Comparison of ENCODE assay signal across 32 mouse cellular contexts in the genomic region with DNA sequence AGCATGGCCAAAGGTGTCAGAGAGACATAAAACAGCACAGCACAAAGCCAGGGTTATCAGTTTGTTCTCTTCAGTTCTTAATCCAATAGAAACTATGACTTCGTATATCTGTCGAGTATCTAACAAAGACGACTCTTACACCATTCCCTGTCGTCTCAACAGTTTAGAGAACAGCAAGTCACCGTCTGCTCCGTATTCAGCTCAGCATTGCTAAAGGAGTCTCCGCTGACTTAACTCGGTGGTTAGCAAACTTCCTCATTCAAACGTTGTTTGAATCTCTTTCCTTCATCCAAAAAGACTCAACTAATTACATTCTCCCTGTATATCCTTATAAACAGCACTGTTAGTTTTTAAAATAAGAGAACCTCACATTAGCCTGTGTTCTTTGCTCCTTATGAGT.
"Had no signal": no experiment of that assay in that cellular context is flagged by ENCODE, and none has a peak within 500 bp of the region (broad histone marks: within the 10 kb centered on the region; RNA-seq: fewer than 3 reads in every experiment).

No protein-coding gene starts in this region.

- H3K4me3 ChIP-seq: limb, embryonic 10.5 days; limb, embryonic 12.5 days; limb, embryonic 13.5 days; limb, embryonic 15.5 days; liver, embryonic 12.5 days; liver, embryonic 13.5 days; liver, embryonic 15.5 days; lung, embryonic 15.5 days; megakaryocyte, embryonic 14.5 days; midbrain, embryonic 10.5 days; midbrain, embryonic 12.5 days; midbrain, embryonic 13.5 days; midbrain, embryonic 15.5 days; myocyte; neural tube, embryonic 12.5 days; neural tube, embryonic 13.5 days had no signal

- ATAC-seq: liver, embryonic 12.5 days; liver, postnatal 0 days; midbrain, embryonic 13.5 days; midbrain, embryonic 15.5 days; midbrain, embryonic 16.5 days had no signal

- H3K27ac ChIP-seq: limb, embryonic 10.5 days; limb, embryonic 12.5 days; limb, embryonic 13.5 days; limb, embryonic 15.5 days; liver, embryonic 12.5 days; liver, embryonic 13.5 days; liver, embryonic 14.5 days; liver, embryonic 15.5 days; lung, embryonic 15.5 days; macrophage; midbrain, embryonic 10.5 days; midbrain, embryonic 12.5 days; midbrain, embryonic 13.5 days; midbrain, embryonic 15.5 days; neural tube, embryonic 12.5 days; neural tube, embryonic 13.5 days had no signal

- DNase-seq: left cerebral cortex, postnatal 4 days; liver; liver, embryonic 13.5 days; liver, postnatal 0 days; lung, adult 18-20 months; lung, adult 2 months; lung, embryonic 14.5 days; lung, postnatal 10 days; lung, postnatal 14 days; lung, postnatal 36 days; lung, postnatal 4 days; midbrain, embryonic 14.5 days had no signal

- H3K4me2 ChIP-seq: limb, embryonic 12.5 days; limb, embryonic 13.5 days; limb, embryonic 15.5 days; liver, embryonic 11.5 days; liver, embryonic 12.5 days; liver, embryonic 13.5 days; liver, embryonic 15.5 days; lung, embryonic 14.5 days; lung, embryonic 15.5 days; midbrain, embryonic 11.5 days; midbrain, embryonic 12.5 days; midbrain, embryonic 13.5 days; midbrain, embryonic 15.5 days; neural tube, embryonic 12.5 days; neural tube, embryonic 13.5 days had no signal

- H3K9ac ChIP-seq: limb, embryonic 12.5 days; limb, embryonic 13.5 days; limb, embryonic 15.5 days; liver, embryonic 12.5 days; liver, embryonic 13.5 days; liver, embryonic 14.5 days; liver, embryonic 15.5 days; liver, postnatal 0 days; lung, embryonic 14.5 days; lung, embryonic 15.5 days; midbrain, embryonic 12.5 days; midbrain, embryonic 13.5 days; midbrain, embryonic 15.5 days; neural tube, embryonic 12.5 days; neural tube, embryonic 13.5 days had no signal

- H3K9me3 ChIP-seq: limb, embryonic 10.5 days; limb, embryonic 12.5 days; limb, embryonic 13.5 days; limb, embryonic 15.5 days; liver, embryonic 12.5 days; liver, embryonic 13.5 days; liver, embryonic 15.5 days; lung, embryonic 15.5 days; midbrain, embryonic 10.5 days; midbrain, embryonic 12.5 days; midbrain, embryonic 13.5 days; midbrain, embryonic 15.5 days; neural tube, embryonic 12.5 days; neural tube, embryonic 13.5 days had no signal

- H3K27me3 ChIP-seq: limb, embryonic 12.5 days; limb, embryonic 13.5 days; limb, embryonic 15.5 days; liver, embryonic 12.5 days; liver, embryonic 13.5 days; liver, embryonic 15.5 days; lung, embryonic 15.5 days; megakaryocyte, embryonic 14.5 days; midbrain, embryonic 12.5 days; midbrain, embryonic 13.5 days; midbrain, embryonic 15.5 days; neural tube, embryonic 12.5 days; neural tube, embryonic 13.5 days had no signal

- H3K36me3 ChIP-seq: limb, embryonic 10.5 days; limb, embryonic 12.5 days; limb, embryonic 13.5 days; limb, embryonic 15.5 days; liver, embryonic 12.5 days; liver, embryonic 13.5 days; liver, embryonic 15.5 days; lung, embryonic 15.5 days; midbrain, embryonic 10.5 days; midbrain, embryonic 12.5 days; midbrain, embryonic 13.5 days; midbrain, embryonic 15.5 days; neural tube, embryonic 12.5 days; neural tube, embryonic 13.5 days had no signal

- H3K4me1 ChIP-seq: limb, embryonic 10.5 days; limb, embryonic 12.5 days; limb, embryonic 13.5 days; limb, embryonic 15.5 days; liver, embryonic 12.5 days; liver, embryonic 13.5 days; liver, embryonic 15.5 days; lung, embryonic 15.5 days; megakaryocyte, embryonic 14.5 days; midbrain, embryonic 10.5 days; midbrain, embryonic 12.5 days; midbrain, embryonic 13.5 days; midbrain, embryonic 15.5 days; neural tube, embryonic 12.5 days; neural tube, embryonic 13.5 days had no signal
